Mouse (Mus musculus) granulocyte monocyte progenitor cell, adult 5-6 weeks (primary cell): ENCODE data around the gene Ap3m1. TPM values are rescaled to one million over a fixed set of nuclear protein-coding genes. Genes with fewer than 3 reads are reported as not detected.

Experiments
- ATAC-seq: replicated peaks from 2 replicates; pipeline ENCODE4 v1.8.0; 2016; ENCODE audit warnings: mild to moderate bottlenecking, moderate TSS enrichment, inconsistent platforms; ENCODE audit not compliant: poor library complexity, severe bottlenecking
- total RNA-seq, 2 experiments: library from RNA; stranded (forward) in 1 of 2; stranded (reverse) in 1 of 2; fragments of 200-712, 200-1000 nt in 1 of 2; fragments of >200 nt in 1 of 2; fragmentation: Nextera tagmentation in 1 of 2; gene quantifications; 2 replicates each; pipeline ENCODE4 v1.2.3; 2014 to 2017

Gene Ap3m1
- total RNA-seq, 2 experiments from 2014 or later: 66.0 to 71.7 TPM

- ATAC-seq: no peak
Observed at GRCm38 (mm10) chr14:21074398-21075320, 22.4 kb upstream of the Ap3m1 start.

DNA sequence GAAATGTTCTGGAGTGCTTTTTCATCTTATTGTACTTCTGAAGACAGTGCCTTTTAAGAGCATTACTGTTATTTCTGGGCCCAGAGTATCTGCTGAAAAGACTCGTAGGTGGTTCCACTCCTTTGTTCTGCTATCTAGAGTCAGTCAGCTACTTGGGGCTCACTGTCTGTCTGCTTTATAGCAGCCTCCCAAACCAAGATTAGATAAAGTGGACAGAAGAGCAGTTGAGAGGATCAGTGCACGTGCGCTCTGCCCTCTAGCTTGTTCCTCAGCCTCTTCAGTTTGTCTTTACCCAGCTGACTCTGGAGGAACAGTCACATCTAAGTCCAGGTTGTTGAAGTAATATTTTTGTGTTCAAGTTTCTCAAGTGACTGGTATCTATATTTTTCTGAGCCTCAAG lies 21.7 kb upstream of the Ap3m1 start:
- no peak for ATAC-seq

DNA sequence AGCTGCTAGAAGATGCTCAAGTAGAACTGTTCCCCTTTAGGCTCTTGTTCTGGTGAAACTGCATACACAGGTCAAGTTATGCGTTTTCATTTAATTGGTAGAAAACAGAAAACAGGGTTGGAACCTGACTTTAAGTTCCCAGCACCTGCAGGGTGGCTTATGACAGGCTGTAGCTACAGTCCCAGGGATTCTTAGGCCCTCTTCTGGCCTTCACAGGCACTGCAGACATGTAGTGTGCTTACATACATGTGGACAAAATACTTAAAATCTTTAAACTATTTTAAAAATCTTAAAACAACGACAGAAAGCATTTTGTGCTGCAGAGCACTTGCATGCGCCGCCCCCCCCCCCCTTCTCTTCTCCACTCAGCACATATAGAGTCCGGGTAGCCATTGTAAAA lies 17.3 kb upstream of the Ap3m1 start:
- peak; percentile 55; the same call in 1 of the 2 replicates for ATAC-seq

DNA sequence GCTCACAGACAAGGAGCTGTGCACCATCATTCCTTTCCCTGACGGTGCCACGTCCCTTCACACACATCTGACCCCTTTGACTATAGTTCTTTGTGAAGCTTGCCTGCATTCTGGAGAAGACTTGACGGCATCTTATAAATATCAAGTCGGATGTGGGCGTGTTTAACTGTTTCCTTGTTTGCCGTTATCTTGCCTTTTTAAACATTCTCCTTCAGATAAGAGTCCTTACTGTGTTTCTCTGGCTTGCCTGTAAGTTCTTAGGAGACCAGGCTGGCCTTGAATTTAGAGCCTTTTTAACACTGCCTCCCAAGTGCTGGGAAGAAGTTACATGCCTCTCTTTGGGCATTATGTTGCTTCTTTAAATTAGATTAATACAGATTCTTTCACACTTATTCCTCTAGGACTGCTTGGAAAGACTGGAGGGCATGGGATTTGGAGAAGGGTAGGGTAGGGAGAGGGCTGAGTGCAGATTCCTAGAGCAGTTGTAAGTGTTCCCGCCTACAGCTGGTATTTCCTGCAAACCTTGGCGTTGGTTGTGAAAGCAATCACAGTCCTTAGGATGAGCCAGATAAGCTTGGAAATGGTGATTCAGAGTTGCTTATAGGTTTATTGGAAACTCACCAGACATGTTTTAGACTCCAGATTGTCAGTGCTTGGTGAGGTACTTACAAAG lies 13.3 kb upstream of the Ap3m1 start:
- ATAC-seq: no peak

DNA sequence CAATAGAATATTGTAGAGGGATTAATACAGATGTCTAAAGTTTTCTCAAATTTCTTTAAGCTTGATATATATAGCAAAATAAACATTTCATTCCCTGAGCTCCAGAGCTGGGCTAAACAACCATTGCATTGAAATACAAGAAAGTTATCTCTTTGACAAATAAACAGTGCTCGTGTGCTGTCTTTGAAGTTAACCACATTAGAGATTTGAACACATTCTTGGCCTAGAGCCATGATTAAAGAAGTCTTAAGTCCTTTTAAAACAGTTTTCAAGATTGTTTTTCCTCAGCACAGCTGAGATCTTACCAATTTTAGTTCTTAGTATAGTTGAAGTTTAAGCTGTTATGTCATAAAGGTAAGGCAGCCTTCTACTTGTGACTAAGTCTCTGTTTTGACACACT lies 12.0 kb upstream of the Ap3m1 start:
- ATAC-seq: no peak

DNA sequence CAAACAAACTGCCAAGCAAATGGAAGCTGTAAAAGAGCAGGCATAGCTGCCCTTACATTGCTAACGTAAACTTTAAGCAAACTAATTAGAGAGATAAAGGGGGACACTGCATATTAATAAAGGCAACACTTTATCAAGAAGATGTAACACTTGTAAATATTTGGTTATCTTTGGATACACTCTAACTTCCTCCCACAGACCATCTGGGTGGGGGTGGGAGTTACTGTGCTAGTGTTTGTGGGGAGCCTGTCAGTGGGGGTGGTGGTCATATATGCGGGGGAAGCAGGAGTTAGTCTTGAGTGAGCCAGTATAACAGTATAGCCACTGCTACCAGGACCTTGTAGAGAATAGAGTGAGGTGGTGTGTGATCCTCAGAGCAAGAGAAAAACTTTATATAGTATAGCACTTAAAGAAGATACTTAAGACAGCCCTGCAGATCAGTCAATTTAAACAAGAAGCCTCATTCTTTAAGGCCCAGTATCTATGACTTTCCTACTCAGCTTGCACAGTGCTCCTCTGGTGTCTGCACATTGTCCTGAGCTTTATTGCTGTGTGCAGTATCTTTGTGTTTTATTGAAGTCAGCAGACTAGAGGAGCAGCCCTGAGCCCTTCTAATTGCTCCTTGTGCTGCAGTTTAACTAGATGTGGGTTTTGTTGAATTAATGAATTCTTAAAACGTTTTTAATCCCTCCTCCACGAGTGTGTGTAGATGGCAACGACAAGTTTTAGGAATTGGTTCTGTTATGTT lies 10.6 kb upstream of the Ap3m1 start:
- ATAC-seq: no peak

DNA sequence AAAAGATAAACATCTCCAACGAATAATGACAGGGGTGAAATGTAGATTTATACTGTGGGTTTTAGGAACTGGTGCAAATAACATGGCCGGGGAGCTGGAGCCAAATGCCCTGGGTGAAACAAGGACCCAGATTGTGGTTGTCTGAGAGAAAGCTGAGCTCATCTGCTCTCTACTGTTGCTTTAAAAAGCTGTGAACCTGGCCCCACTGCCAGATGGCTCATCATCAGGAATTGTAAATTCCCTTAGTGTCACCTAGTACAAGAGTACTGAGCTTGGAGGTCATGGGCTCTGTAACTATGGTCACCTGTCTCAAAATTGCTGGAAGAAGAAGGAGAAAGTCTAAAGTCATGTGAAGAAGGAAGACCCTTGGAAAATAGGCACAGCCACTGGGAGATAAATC lies 6.7 kb upstream of the Ap3m1 start:
- ATAC-seq: no peak

DNA sequence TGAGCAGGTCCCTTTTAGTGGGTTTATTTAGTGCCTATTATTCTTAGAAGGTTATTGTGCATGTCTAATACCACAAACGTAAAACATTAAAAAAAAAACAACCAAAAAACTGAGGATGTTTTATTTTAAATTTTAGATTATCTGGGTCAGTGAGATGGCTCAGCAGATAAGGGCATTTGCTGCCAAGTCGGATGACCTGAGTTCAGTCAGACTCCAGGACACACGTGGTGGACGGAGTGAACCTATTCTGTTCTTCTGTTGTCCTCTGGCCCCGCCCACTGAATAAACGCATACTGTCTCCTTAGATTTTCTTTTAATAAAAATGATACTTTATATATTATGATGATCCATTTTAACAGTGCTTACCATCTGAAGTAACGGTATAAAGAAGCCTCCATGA lies 1.3 kb upstream of the Ap3m1 start:
- no peak for ATAC-seq

DNA sequence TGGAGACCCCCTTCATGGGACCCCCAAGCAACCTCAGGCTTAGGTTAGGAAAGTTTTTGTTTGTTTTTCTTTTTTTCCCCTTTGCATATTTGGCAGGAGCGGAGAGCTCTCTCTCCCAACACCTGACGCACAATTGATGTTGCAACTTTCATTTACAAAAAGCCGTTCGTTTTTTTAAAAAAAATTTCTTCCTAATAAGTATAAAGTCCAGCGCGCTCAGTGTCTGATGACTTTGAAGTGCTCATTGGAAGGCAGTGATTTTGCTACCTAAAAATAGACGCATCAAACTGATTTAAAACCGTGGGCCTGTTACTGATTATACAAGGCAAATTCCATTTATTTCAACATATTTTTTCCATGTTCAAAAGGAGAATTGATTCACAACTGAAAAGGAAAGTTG lies 843 bp upstream of the Ap3m1 start:
- no peak for ATAC-seq

DNA sequence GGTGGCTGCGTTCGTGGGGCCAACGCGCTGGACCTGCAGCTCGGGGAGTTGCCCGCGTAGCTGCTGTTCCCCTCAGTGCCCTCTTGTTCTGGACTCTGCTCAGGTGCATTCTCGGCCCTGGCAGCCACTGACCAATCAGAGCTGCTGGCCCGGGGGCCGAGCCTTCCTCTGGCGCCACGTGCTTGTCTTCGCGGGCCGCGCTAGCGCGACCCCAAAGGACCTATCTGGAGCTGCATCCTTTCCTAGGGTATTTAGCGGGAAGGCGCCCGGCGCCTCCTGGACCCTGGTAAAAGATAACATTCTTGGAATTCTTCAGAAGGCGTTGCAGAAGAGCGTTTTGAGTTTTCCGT lies 448 bp upstream of the Ap3m1 start:
- peak; percentile 47 for ATAC-seq

GRCm38 (mm10) chr14:21051380-21052111 lies 762 bp downstream of the Ap3m1 start:
- peak; percentile 2; the same call in 1 of the 2 replicates for ATAC-seq

- no peak for ATAC-seq
Observed at GRCm38 (mm10) chr14:21050734-21051133, 1.6 kb downstream of the Ap3m1 start.

DNA sequence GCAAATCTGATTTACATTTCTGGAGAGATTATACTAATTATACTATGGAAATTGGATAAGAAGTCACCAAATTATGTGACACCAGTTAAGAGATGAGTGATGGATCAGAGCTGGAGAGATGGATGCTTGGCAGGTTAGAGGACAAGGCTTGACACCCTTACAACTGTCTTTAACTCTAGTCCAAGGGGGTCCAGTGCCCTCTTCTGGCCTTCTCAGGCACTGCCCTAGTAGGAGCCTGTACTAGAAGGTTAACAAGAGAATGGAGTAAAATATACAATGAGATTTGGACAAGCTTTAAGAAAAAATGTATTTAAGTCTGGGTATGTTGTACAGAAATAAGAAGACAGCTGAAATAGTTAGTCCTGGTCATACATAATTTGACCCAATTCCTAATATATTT lies 3.4 kb downstream of the Ap3m1 start:
- ATAC-seq: no peak

DNA sequence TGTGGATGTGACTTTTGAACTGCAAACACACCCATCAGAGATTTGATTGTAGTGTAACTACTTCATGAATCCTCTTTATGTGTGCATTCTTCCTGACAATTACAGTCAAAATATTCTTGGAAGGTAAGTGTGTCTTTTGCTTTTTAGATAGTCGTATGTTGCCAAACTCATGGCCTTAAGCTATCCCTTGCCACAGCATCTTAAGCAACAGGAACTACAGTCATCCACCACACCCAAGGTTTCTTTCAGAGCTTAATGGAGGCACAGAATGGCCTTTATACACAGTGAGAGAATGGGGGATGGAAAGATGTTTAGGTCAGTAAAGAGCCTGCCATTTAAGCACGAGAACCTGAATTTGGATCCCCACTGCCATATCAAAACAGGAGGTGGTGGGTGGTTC lies 4.5 kb downstream of the Ap3m1 start:
- peak; percentile 18; the same call in 1 of the 2 replicates for ATAC-seq

DNA sequence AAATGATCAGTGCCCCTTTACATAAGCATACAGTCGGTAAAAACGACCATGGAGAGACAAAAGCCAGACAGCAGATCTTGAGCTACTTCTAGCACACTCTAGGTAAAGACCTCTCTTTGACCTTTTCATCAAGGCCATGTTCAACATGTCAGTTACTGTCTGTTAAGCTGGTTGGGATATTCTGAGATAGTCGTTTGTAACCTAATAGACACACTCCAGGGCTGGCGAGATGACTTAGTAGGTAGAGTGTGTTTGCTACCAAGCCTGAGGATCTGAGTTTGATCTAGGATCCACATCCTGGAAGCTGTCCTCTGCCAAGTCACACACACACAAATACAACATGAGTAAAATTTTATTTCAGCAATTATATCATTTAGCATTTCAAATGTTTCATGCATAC lies 12.7 kb downstream of the Ap3m1 start:
- ATAC-seq: no peak

- no peak for ATAC-seq
Observed at GRCm38 (mm10) chr14:21039077-21039476, 13.2 kb downstream of the Ap3m1 start.

DNA sequence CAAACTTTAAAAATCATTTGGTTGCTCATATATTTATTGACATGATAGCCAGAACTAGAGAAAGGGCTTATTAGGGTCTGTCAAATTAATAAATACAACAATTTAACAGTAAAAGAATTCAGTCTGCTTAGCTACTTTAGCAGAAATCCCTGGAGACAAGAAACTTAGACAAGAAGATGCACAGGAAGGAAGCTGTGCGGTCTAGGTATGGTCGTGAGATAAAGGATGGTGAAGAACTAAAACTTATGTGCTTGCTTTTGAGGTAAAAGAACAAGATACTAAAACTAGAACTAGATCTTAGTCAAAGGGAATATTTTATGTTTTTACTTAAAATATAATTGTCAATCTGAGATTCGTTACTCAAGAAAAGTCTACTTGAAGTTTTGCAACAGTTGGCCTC lies 17.5 kb downstream of the Ap3m1 start:
- no peak for ATAC-seq

DNA sequence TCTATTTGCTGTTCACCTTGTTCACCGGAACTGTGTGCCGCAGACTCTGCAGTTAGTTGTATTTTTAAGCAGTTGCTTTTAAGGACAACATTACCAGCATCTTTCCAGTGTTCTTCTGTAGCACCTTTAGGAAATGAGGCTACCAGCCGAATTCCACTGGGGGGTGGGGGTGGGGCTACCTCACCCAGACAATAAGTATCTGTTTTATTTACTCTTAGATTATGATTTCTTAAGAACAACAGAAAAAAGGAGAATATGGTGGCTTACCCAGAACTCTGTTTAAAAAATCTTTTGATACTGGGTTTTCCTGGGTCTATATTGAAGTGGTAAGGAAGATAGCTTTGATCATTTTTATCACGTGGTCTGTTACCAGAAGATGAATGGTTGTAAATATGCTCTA lies 18.0 kb downstream of the Ap3m1 start:
- ATAC-seq: no peak

GRCm38 (mm10) chr14:21031783-21032511 lies 20.4 kb downstream of the Ap3m1 start:
- ATAC-seq: peak; percentile 100
